Mouse (Mus musculus) lung, postnatal 0 days (tissue): Measurements from ENCODE around the gene Mrps2.

Experiments
- CTCF ChIP-seq: IDR thresholded peaks from 2 replicates; pipeline ENCODE4 v1.5.1; 2016; ENCODE audit warnings: antibody characterized with exemption, mild to moderate bottlenecking
- EP300 ChIP-seq: IDR thresholded peaks from 2 replicates; pipeline ENCODE4 v1.6.1; 2016; ENCODE audit warnings: antibody characterized with exemption, mild to moderate bottlenecking, control low read depth

DNA sequence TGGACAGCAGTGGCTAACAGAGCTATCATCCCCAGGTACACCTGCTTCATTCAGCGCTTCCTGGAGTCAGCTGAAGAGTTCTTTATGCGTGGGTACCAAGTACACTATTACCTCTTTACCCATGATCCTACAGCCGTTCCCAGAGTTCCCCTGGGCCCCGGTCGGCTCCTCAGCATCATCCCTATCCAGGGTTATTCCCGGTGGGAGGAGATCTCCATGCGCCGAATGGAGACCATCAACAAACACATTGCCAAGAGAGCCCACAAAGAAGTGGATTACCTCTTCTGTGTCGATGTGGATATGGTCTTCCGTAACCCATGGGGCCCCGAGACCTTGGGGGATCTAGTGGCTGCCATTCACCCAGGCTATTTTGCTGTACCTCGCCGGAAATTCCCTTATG is 36.8 kb downstream of the Mrps2 start:
- TF ChIP-seq CTCF (no peak), EP300 (no peak)
